Mouse (Mus musculus) brown adipose tissue, adult 24 weeks (tissue): ENCODE results near the gene Rbms3. TPM values are rescaled to one million over a fixed set of nuclear protein-coding genes. Genes with fewer than 3 reads are reported as not detected.

Experiments used
- H3K27ac ChIP-seq: fragments of 200-500 bp; replicated peaks from 2 replicates; pipeline ENCODE4 v1.5.1; 2012; ENCODE audit warnings: low read depth, mild to moderate bottlenecking, low read length
- H3K4me1 ChIP-seq: fragments of 200-500 bp; 2 replicates; pipeline ENCODE4 v1.6.1; 2012; ENCODE audit warnings: low read length, mixed read lengths; ENCODE audit not compliant: control insufficient read depth, insufficient read depth, insufficient read length
- H3K4me3 ChIP-seq: fragments of 200-500 bp; 2 replicates; pipeline ENCODE4 v1.5.1; 2012; ENCODE audit warnings: low read depth, mild to moderate bottlenecking, low read length, moderate library complexity; ENCODE audit not compliant: insufficient read depth
- polyA plus RNA-seq: library from polyadenylated mRNA; stranded (reverse); fragments of >200 nt; gene quantifications from 2 replicates; pipeline ENCODE4 v1.2.4, GENCODE M21; 2012; ENCODE audit not compliant: missing spikeins, insufficient read depth, insufficient read length

Gene Rbms3
- polyA plus RNA-seq, 1 experiment: 2.2 TPM

DNA sequence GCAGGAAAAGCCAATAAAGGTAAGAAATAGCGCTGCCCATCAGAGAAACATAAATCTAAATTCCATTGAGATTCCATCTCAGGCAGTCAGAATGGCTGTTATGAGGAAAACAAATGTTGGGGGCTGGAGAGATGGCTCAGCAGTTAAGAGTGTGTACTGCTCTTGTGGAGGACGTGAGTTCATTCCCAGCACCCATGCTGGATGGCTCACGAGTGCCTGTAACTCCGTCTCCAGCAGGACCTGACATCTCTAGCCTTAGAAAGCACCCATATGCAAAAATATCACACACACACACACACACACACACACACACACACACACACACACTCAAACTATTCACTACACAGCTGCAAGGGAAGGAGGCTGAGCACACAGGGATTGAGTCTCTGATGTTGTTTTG is 1083.6 kb downstream of the Rbms3 start:
- no peak overlapping the region for H3K27ac ChIP-seq
- H3K4me3 ChIP-seq: no peak overlapping the region

DNA sequence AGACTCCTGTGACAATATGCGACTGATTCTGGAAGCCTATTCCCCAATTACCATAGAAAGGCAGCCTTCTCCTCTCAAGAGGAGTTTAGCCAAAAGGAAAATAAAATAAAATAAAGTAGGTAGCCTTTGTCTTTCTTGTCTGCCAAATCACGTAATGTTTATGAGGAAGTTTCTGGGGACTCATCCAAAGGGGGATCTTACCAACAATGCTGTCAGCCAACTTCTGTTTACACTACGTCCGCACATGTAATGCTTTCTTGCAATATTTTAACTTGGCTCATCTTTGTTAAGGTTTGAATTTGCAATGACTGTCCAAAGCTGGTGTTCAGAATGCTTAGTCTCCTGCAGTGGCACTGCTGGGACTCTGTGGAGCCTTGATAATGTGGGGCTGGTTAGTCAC is 1086.9 kb downstream of the Rbms3 start:
- no peaks in the 10 kb centered on the region for H3K4me1 ChIP-seq
- no peak overlapping the region for H3K4me3 ChIP-seq
- no peak overlapping the region for H3K27ac ChIP-seq

More for the DNA sequence above, 1083.6 kb downstream of the Rbms3 start:
- no peaks in the 10 kb centered on the region for H3K4me1 ChIP-seq

DNA sequence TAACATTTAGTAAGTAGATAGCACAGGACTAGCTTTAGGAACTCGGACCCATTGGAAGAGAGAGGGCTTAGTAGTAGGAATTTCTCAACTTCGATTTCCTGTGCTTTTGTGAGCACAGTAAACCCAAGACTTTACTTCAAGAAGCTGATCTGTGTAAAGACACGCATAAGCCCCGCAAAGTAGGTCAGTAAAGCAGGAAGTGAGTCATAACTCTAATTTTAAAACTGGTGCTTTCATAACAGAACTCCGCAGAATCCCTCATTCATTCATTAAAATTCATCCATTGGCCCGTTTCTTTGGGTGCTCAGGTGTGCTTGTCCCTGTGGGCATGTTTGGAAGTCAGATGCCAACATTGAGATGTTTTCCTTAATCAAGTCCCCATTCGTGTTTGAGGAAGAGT is 1087.7 kb downstream of the Rbms3 start:
- Histone ChIP-seq H3K4me3 (no peak overlapping the region), H3K4me1 (no peaks in the 10 kb centered on the region), H3K27ac (no peak overlapping the region)

DNA sequence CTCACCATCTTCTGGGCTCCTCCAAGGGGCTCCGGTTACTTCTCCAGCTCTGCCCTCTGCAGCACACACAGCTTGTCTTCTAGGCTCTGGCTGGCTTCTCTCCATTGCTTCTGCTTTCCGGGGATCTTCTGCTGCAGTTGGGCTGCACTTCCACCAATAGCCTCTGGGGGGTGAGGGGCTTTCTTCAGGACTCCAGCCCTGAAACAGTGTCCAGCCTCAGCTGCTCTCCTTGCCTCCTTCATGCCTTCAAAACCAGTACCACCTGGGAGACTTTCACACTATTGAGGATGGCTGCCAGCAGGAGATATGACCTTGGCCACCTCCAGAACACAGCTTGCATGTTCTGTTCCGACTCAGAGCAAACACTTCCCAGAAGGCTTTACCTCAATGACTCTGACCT is 1094.0 kb downstream of the Rbms3 start:
- Histone ChIP-seq H3K4me1 (no peaks in the 10 kb centered on the region), H3K4me3 (no peak overlapping the region), H3K27ac (no peak overlapping the region)

DNA sequence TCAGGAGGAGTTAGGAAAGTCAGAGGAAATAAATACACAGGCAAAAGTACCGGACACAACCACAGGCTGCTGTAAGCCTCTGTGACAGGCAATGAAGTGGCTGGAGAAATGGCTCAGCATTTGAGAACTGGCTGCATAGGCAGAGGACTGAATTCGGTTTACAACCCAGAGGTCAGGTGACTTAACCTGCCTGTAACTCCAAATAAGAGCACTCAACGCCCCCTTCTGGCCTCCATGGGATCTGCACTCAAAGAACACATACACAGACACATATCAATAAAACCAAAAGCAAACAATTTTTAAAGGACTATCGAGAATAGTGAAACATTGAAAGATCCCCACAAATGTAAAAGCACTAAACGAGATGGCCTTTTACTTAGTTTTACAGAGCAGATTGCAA is 1096.3 kb downstream of the Rbms3 start:
- Histone ChIP-seq H3K4me1 (no peaks in the 10 kb centered on the region), H3K4me3 (no peak overlapping the region), H3K27ac (no peak overlapping the region)

DNA sequence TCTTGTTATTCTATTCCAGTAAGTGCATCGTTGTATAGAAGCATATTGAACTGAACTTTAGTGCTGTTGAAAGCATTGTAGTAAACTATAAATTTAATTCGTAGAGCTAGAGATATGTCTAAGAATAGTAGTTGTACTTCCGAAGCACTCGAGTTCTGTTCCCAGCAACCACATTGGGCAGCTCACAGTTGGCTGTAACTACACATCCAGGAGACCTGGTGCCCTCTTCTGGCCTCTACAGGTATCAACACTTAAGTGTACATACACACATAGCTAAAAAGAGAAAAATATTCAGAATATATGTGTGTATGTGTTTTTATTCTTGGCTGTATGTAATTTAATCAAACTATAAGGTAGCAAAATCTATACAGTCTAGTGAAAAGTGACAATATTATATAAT is 1098.6 kb downstream of the Rbms3 start:
- Histone ChIP-seq H3K4me3 (no peak overlapping the region), H3K4me1 (no peaks in the 10 kb centered on the region), H3K27ac (no peak overlapping the region)

DNA sequence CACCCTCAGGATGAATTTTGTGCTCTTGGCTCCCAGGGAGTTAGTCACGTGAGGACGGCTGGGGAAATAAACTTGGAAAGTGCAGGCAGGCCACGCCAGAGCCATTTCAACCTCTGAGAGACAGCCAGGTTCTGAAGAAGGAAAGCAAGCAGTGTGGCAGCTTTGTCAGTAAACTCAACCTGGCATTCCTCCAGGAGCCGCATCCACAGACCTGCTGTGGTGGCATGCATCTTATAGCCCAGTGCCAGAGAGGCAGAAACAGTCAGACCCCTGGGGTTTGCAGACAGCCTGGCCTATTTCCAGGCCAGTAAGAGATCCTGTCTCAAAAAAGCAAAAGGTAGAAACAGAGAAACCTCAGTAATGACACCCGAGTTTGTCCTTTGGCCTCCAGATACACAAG is 1105.3 kb downstream of the Rbms3 start:
- H3K4me3 ChIP-seq: no peak overlapping the region
- no peak overlapping the region for H3K27ac ChIP-seq
- H3K4me1 ChIP-seq: no peaks in the 10 kb centered on the region
